Mouse (Mus musculus) limb, embryonic 14.5 days (tissue): ENCODE measurements around the gene Natd1. TPM values are rescaled to one million over a fixed set of nuclear protein-coding genes. Genes with fewer than 3 reads are reported as not detected.

Experiments used
- ATAC-seq: fragments of 200-750 bp; cut with Nextera tagmentation; 2 replicates; pipeline ENCODE4 v1.8.0; 2017; ENCODE audit warnings: low read depth, moderate number of reproducible peaks, moderate TSS enrichment; ENCODE audit not compliant: low FRiP score
- DNase-seq: peaks from one replicate; pipeline ENCODE4 v3.0.0-alpha.2; 2015; ENCODE audit warnings: low spot score
- H3K27ac ChIP-seq: fragments of 300-500 bp; sonication (generic); replicated peaks from 2 replicates; pipeline ENCODE4 v1.5.1; 2014; ENCODE audit warnings: low read depth, mild to moderate bottlenecking, low read length, moderate library complexity, mixed read lengths
- H3K27me3 ChIP-seq: fragments of 300-500 bp; sonication (generic); 2 replicates; pipeline ENCODE4 v1.6.1; 2014; ENCODE audit warnings: low read length, mixed read lengths; ENCODE audit not compliant: control insufficient read depth, insufficient read depth
- H3K36me3 ChIP-seq: fragments of 300-500 bp; sonication (generic); 2 replicates; pipeline ENCODE4 v1.6.1; 2014; ENCODE audit warnings: mild to moderate bottlenecking, low read length, moderate library complexity, mixed read lengths; ENCODE audit not compliant: control insufficient read depth, insufficient read depth
- H3K4me1 ChIP-seq: fragments of 300-500 bp; sonication (generic); 2 replicates; pipeline ENCODE4 v1.6.1; 2014; ENCODE audit warnings: antibody characterized with exemption, low read length, mixed read lengths; ENCODE audit not compliant: control insufficient read depth, insufficient read depth
- H3K4me2 ChIP-seq: fragments of 300-500 bp; sonication (generic); replicated peaks from 2 replicates; pipeline ENCODE4 v1.6.1; 2014; ENCODE audit warnings: low read depth, mild to moderate bottlenecking, low read length, moderate library complexity; ENCODE audit not compliant: severe bottlenecking
- H3K4me3 ChIP-seq: fragments of 300-500 bp; sonication (generic); replicated peaks from 2 replicates; pipeline ENCODE4 v1.5.1; 2014; ENCODE audit warnings: low read length
- H3K9ac ChIP-seq: fragments of 300-500 bp; sonication (generic); 2 replicates; pipeline ENCODE4 v1.6.1; 2014; ENCODE audit warnings: mild to moderate bottlenecking, low read depth, low read length, moderate library complexity; ENCODE audit not compliant: severe bottlenecking
- H3K9me3 ChIP-seq: fragments of 300-500 bp; sonication (generic); 2 replicates; pipeline ENCODE4 v1.6.1; 2016; ENCODE audit warnings: low read length; ENCODE audit not compliant: control insufficient read depth
- POLR2A ChIP-seq: fragments of 200-500 bp; IDR thresholded peaks from 2 replicates; pipeline ENCODE4 v1.8.0; 2012; ENCODE audit warnings: inconsistent platforms, mild to moderate bottlenecking, moderate library complexity, borderline replicate concordance; ENCODE audit not compliant: insufficient read depth, insufficient read length; ENCODE audit errors: extremely low read depth
- WGBS: fragments of 180-500 bp; shearing (Covaris S2); extraction: QIAGEN DNeasy Blood & Tissue Kit; methylation state at CpG from one replicate; pipeline ENCODE4 v1.1.7; 2014; 5-methylcytosine and 5-hydroxymethylcytosine counted together
- polyA plus RNA-seq, 2 experiments: library from polyadenylated mRNA; depleted of rRNA in 1 of 2; stranded (reverse) in 1 of 2; unstranded in 1 of 2; fragments of >200 nt; fragmentation: Nextera tagmentation in 1 of 2; extraction: Ambion mirVana in 1 of 2; gene quantifications; 2 replicates each; pipeline versions ENCODE4 v1.2.1 to v1.2.3; 2012 to 2014

Gene Natd1
- polyA plus RNA-seq, 2 experiments: 21.6 to 25.5 TPM

DNA sequence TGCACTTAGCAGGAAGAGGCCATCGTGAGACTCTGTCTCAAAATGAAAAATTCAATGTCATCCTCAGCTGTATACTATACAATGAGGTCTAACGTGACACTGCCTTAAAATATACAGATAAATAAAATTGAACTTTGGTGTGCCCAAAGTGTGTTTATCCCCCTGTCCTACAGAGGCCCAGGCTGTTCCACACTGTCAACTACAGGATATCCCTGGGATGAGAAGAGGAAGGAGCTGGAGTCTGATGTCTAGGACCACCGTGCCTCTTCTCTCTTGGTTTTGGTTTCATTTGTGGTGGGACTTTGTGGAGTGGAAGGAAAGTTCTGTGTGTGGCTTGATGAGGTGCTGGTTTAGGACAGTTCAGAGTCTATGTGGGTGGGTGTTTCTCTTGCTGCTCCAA lies 23.1 kb upstream of the Natd1 start:
- no peak for DNase-seq
- no peak for ATAC-seq
- Histone ChIP-seq H3K4me3 (no peak overlapping the region), H3K9ac (no peak overlapping the region), H3K27ac (no peak overlapping the region), H3K4me1 (peaks cover 8% of the 10 kb centered on the region), H3K27me3 (no peaks in the 10 kb centered on the region), H3K9me3 (no peaks in the 10 kb centered on the region), H3K36me3 (peaks cover 9% of the 10 kb centered on the region), H3K4me2 (no peak overlapping the region)
- WGBS: 92% methylated on average over 3 of the region's 3 CpGs
- no peak for TF ChIP-seq POLR2A

DNA sequence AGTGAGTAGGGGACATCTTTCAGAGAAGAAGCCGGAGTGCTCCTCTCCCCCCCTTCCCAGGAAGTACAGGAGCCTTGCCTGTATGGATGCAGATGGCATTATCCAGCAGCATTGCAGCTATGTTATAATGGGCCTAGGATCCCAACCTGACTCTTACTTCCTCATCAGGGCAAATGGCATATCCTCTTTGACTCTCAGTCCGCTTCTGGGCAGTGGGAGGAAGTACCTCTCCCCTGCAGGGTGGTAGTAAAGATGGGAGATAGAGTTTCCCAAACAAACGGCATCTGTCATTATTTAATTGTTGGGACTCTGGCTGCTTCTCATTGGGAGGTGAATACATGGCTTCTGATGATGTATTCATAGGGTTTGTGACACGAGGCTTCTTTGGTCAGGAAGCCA lies 21.4 kb upstream of the Natd1 start:
- 64% methylated on average over 4 of the region's 4 CpGs for WGBS
- H3K9ac ChIP-seq: no peak overlapping the region
- H3K4me2 ChIP-seq: no peak overlapping the region
- no peak overlapping the region for H3K27ac ChIP-seq
- H3K9me3 ChIP-seq: no peaks in the 10 kb centered on the region
- no peaks in the 10 kb centered on the region for H3K27me3 ChIP-seq
- H3K36me3 ChIP-seq: no peaks in the 10 kb centered on the region
- no peak for DNase-seq
- TF ChIP-seq POLR2A: no peak
- H3K4me3 ChIP-seq: no peak overlapping the region
- ATAC-seq: no peak
- peaks cover 8% of the 10 kb centered on the region for H3K4me1 ChIP-seq

DNA sequence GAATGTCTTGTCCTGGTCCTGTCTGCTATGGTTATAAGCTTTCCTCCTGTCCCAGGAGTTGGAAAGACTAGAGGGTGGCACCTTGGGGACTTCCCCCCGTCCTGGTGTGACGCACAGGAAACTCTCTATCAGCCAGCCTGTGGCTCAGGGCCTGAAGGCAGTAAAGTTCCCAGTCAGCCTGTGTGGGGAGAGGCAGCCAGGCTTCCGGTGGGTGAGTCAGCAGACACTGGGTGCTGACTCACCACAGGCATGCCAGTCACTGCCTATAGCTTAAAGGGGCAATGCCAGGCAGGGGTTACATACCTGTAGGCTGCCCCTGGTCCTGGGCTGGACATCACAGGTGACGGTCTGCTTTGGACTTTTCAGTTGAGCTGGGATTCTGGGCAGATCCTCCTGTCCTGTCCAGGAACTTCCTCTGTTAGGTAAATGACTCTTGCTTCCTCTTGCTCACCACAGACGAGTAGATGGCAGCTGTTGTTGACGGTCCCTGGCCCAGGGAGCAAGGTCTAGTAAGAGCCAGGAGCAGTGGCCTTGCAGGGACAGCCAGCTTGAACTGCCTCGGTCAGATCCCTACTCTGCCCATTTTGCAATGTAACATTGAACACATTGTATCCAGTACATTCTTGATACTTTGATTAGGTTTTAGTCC lies 20.9 kb upstream of the Natd1 start:
- no peaks in the 10 kb centered on the region for H3K36me3 ChIP-seq
- H3K27ac ChIP-seq: no peak overlapping the region
- 80% methylated on average over 7 of the region's 7 CpGs for WGBS
- H3K27me3 ChIP-seq: no peaks in the 10 kb centered on the region
- no peak overlapping the region for H3K4me3 ChIP-seq
- peaks cover 8% of the 10 kb centered on the region for H3K4me1 ChIP-seq
- no peaks in the 10 kb centered on the region for H3K9me3 ChIP-seq
- 0 out of 2 replicates have a peak overlapping the region, but pooled peaks have one; percentile 25 for H3K9ac ChIP-seq
- no peak for TF ChIP-seq POLR2A
- H3K4me2 ChIP-seq: no peak overlapping the region
- ATAC-seq (no peak), DNase-seq (no peak)

DNA sequence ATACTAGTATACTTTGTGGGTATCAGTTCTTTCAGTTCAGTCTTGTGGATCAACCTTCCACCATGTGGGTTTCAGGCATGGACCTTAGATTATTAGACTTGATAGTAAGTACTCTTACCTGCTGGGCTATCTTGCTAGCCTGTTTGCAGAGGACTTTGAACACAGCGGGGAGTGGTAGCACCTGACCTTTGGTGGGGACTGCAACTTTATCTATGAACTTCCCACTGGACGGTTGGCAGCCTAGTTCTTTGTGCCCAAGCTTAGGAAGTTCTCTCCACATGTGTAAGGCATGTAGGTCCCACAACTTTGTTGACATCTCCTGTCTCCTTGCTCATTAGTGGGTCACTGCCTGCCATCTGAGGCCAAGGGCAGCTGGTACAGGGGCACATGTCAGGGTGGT lies 20.2 kb upstream of the Natd1 start:
- Histone ChIP-seq H3K9me3 (no peaks in the 10 kb centered on the region), H3K9ac (no peak overlapping the region), H3K27ac (no peak overlapping the region), H3K4me2 (no peak overlapping the region), H3K36me3 (no peaks in the 10 kb centered on the region), H3K27me3 (no peaks in the 10 kb centered on the region), H3K4me3 (no peak overlapping the region), H3K4me1 (peaks cover 8% of the 10 kb centered on the region)
- ATAC-seq (no peak), DNase-seq (no peak)
- WGBS: 83% methylated on average over 2 of the region's 2 CpGs
- no peak for TF ChIP-seq POLR2A

DNA sequence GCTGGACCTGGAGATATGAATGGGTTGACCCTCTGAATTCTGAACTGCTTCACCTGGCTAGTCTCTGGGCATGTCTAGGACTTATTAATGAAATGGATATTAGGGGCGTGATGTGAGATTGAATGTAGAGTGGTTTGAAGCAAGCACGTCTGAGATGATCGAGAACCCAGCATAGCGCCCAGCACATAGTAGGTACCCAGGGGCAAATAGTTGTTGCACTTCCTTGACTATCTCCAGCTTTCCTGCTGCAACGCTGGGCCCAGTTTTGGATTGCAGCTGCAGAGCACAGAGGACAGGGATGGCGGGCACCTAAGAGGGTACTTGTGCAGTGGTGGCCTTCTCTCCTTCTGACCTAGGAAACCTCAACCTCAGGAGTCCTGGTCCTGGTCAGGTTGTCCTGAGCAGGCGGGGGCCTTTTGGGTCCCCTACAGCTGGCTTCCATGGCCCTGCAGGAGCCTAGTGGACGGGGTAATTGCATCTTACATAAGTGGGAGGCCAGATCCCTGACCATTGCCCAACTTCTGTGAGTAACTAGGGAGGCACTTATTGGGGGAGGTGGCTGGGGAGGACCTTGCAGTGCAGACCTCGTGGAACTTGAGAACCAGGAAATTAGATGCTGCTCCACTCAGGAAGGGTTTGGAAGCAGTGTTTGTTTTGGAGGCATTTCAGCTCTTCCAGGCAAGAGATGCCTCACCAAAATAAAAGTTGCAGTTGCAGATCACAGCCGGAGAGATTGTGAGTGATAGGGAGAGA lies 18.8 kb upstream of the Natd1 start:
- WGBS: 70% methylated on average over 10 of the region's 10 CpGs
- Histone ChIP-seq H3K9me3 (no peaks in the 10 kb centered on the region), H3K4me3 (peak overlapping the region; percentile 73), H3K4me1 (peaks cover 8% of the 10 kb centered on the region), H3K36me3 (no peaks in the 10 kb centered on the region), H3K27me3 (no peaks in the 10 kb centered on the region), H3K9ac (peak overlapping the region; percentile 62; the same call in 1 of the 2 replicates), H3K27ac (no peak overlapping the region), H3K4me2 (peak overlapping the region; percentile 59)
- DNase-seq (no peak), ATAC-seq (no peak)
- no peak for TF ChIP-seq POLR2A
